Comparison of ENCODE assay signal across 25 mouse cellular contexts in genomic region chr10:102469412-102469811, GRCm38 (mm10). TPM values are rescaled to one million over a fixed set of nuclear protein-coding genes. Genes with fewer than 3 reads are reported as not detected.
"Had no signal": no experiment of that assay in that cellular context is flagged by ENCODE, and none has a peak within 500 bp of the region (broad histone marks: within the 10 kb centered on the region; RNA-seq: fewer than 3 reads in every experiment).

No protein-coding gene starts in this region.

- H3K4me1 ChIP-seq: hindbrain, embryonic 10.5 days; hindbrain, embryonic 12.5 days; limb, embryonic 13.5 days; limb, embryonic 15.5 days; liver, embryonic 12.5 days had no signal

- ATAC-seq: forebrain, postnatal 0 days; hindbrain, embryonic 16.5 days; liver, embryonic 12.5 days had no signal

- H3K4me3 ChIP-seq: gastrocnemius, adult 2 months; heart, adult 2 months; hindbrain, embryonic 10.5 days; hindbrain, embryonic 12.5 days; limb, embryonic 13.5 days; limb, embryonic 15.5 days; liver, embryonic 12.5 days had no signal

- DNase-seq: forebrain, postnatal 0 days; gastrocnemius, adult 2 months; gastrocnemius, postnatal 10 days; gastrocnemius, postnatal 25 days; heart, adult 2 months; heart, postnatal 10 days; heart, postnatal 4 days; kidney, adult 18-20 months; kidney, adult 8-10 months; kidney, postnatal 10 days; kidney, postnatal 25 days; kidney, postnatal 4 days; layer of hippocampus, adult 9-11 months; layer of hippocampus, postnatal 36 days; left cerebral cortex, postnatal 4 days had no signal

- H3K27me3 ChIP-seq: hindbrain, embryonic 12.5 days; limb, embryonic 13.5 days; limb, embryonic 15.5 days; liver, embryonic 12.5 days had no signal

- H3K9ac ChIP-seq: forebrain, postnatal 0 days; hindbrain, embryonic 12.5 days; hindbrain, embryonic 14.5 days; limb, embryonic 13.5 days; limb, embryonic 15.5 days; liver, embryonic 12.5 days; liver, embryonic 14.5 days had no signal

- H3K27ac ChIP-seq: gastrocnemius, adult 2 months; heart, adult 2 months; hindbrain, embryonic 10.5 days; hindbrain, embryonic 12.5 days; hindbrain, embryonic 14.5 days; limb, embryonic 13.5 days; limb, embryonic 15.5 days; liver, embryonic 12.5 days; liver, embryonic 14.5 days had no signal

- H3K4me2 ChIP-seq: heart, embryonic 11.5 days; hindbrain, embryonic 12.5 days; hindbrain, embryonic 14.5 days; limb, embryonic 13.5 days; limb, embryonic 15.5 days; liver, embryonic 12.5 days had no signal

- H3K36me3 ChIP-seq: hindbrain, embryonic 10.5 days; hindbrain, embryonic 12.5 days; limb, embryonic 13.5 days; limb, embryonic 15.5 days; liver, embryonic 12.5 days had no signal

- H3K9me3 ChIP-seq: hindbrain, embryonic 10.5 days; hindbrain, embryonic 12.5 days; limb, embryonic 13.5 days; limb, embryonic 15.5 days; liver, embryonic 12.5 days had no signal

RNA-seq across cellular contexts. Expression of gene Nts, which starts 20.9 kb away (rescaled TPM):
- polyA plus RNA-seq: liver, adult 2 months; liver, embryonic 12.5 days; liver, embryonic 14.5 days had no signal
